Mouse (Mus musculus) heart, adult 2 months (tissue): Measurements from ENCODE around the gene Apex1. TPM values are rescaled to one million over a fixed set of nuclear protein-coding genes. Genes with fewer than 3 reads are reported as not detected.
A peak's percentile ranks its signal among the peaks of the same experiment; 100 is the strongest.
"Not testable (repeated sequence)": the region's sequence is repeated elsewhere in the genome, so short reads cannot be mapped to it uniquely, and the experiment has no call there.

Source experiments
- DNase-seq, 2 experiments: peaks; one replicate each; pipeline ENCODE4 v3.0.0; 2021
- H3K27ac ChIP-seq: fragments of 200-600 bp; 2 replicates; pipeline ENCODE4 v1.8.1; 2022
- H3K27me3 ChIP-seq: fragments of 200-500 bp; 2 replicates; pipeline ENCODE4 v1.6.1; 2012; ENCODE audit warnings: mild to moderate bottlenecking, low read length, inconsistent platforms, mixed read lengths; ENCODE audit not compliant: control insufficient read depth, insufficient read depth
- H3K36me3 ChIP-seq: fragments of 200-500 bp; 2 replicates; pipeline ENCODE4 v1.6.1; 2012; ENCODE audit warnings: low read length, inconsistent platforms; ENCODE audit not compliant: control insufficient read depth, insufficient read depth
- H3K4me1 ChIP-seq: fragments of 200-500 bp; 2 replicates; pipeline ENCODE4 v1.6.1; 2011; ENCODE audit warnings: low read length; ENCODE audit not compliant: control insufficient read depth, insufficient read depth
- H3K4me3 ChIP-seq: fragments of 200-600 bp; 2 replicates; pipeline ENCODE4 v1.8.1; 2022
- H3K79me2 ChIP-seq: fragments of 200-500 bp; replicated peaks from 2 replicates; pipeline ENCODE4 v1.6.1; 2012; ENCODE audit warnings: mild to moderate bottlenecking, inconsistent platforms, low read length, moderate library complexity, mixed read lengths; ENCODE audit not compliant: control insufficient read depth, insufficient read depth
- H3K9ac ChIP-seq: fragments of 200-500 bp; 2 replicates; pipeline ENCODE4 v1.6.1; 2012; ENCODE audit warnings: low read depth, mild to moderate bottlenecking, control low read depth, inconsistent platforms, low read length, mixed read lengths
- CTCF ChIP-seq: fragments of 200-600 bp; IDR thresholded peaks from 2 replicates; pipeline ENCODE4 v1.8.1; 2022; ENCODE audit warnings: antibody characterized with exemption, mild to moderate bottlenecking, moderate library complexity
- EP300 ChIP-seq: fragments of 200-500 bp; IDR thresholded peaks from 2 replicates; pipeline ENCODE4 v1.6.1; 2011; ENCODE audit warnings: low read depth, low read length, control low read depth; ENCODE audit not compliant: insufficient read depth
- POLR2A ChIP-seq: fragments of 200-500 bp; IDR thresholded peaks from 2 replicates; pipeline ENCODE4 v1.6.1; 2011; ENCODE audit warnings: mild to moderate bottlenecking, low read depth, low read length, control low read depth; ENCODE audit not compliant: insufficient read depth
- WGBS: fragments of 180-500 bp; shearing (Covaris S2); methylation state at CpG from one replicate; pipeline ENCODE4 v1.1.7; 2018; 5-methylcytosine and 5-hydroxymethylcytosine counted together
- intact Hi-C: fragments of 180-260 bp; cut with DNase I; formaldehyde crosslinking; loops from one replicate; pipeline ENCODE4 v1.15.1; 2025
- polyA plus RNA-seq: library from polyadenylated mRNA; depleted of rRNA; stranded (reverse); fragments of >200 nt; gene quantifications from 2 replicates; pipeline ENCODE4 v1.2.3, GENCODE M21; 2012
- total RNA-seq, 2 experiments: library from RNA; stranded (reverse); gene quantifications; 2 replicates each; pipeline ENCODE4 v1.2.3; 2021

Apex1 gene
- total and polyA plus RNA-seq, 3 experiments: 18.8 to 27.4 (median 23.2) TPM

DNA sequence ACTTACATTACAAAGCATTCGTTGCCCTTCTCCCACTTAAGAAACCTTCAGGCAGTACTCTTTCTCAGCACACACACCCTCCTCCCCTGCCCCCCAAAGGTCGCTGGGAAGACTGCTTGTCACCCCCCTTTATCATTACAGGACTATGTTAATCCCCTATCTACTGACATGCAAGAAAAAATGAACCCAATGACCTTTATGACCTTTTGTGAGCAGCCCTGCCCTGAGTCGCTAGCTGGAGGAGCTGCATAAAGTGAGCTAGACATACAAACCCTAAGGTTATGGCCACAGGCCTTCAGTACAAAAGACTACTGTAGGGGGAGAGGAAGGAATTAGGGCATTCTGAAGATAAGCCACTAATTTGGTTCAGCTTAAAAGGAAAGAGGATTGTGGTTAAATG, 13.4 kb upstream of the Apex1 start:
- TF ChIP-seq CTCF (no peak), POLR2A (no peak), EP300 (no peak)
- Histone ChIP-seq H3K4me1 (no peaks in the 10 kb centered on the region), H3K36me3 (no peaks in the 10 kb centered on the region; the same call in 1 of the 2 replicates), H3K79me2 (no peaks in the 10 kb centered on the region), H3K4me3 (no peak overlapping the region), H3K9ac (no peak overlapping the region), H3K27me3 (no peaks in the 10 kb centered on the region), H3K27ac (no peak overlapping the region)
- DNase-seq: no peak
- intact Hi-C loops: no loop called here
- 60% methylated on average over 3 of the region's 3 CpGs for WGBS

DNA sequence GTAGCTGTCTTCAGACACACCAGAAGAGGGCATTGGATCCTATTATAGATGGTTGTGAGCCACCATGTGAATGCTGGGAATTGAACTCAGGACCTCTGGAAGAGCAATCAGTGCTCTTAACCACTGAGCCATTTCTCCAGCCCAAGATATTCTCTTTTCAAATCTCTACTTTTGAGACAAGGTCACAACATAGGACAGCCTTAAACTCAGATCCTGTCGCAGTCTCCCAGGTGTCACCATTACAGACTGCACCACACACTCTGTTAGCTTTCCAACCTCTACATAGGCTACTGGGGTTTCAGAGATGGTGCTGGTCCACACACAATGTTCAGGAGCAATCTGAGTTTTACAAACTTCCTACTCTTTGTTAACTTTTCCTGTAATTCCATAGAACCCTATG, 1.3 kb upstream of the Apex1 start:
- Histone ChIP-seq H3K27ac (peak overlapping the region; percentile 95), H3K4me3 (peak overlapping the region; percentile 64)
- H3K79me2 ChIP-seq, H3K9ac ChIP-seq, intact Hi-C loops, DNase-seq, H3K4me1 ChIP-seq, H3K27me3 ChIP-seq, H3K36me3 ChIP-seq: not testable (repeated sequence)
- 53% methylated on average over 1 of the region's 1 CpGs for WGBS

- Histone ChIP-seq H3K9ac (peak overlapping the region; percentile 20), H3K4me1 (peaks cover 3% of the 10 kb centered on the region), H3K4me3 (peak overlapping the region; percentile 64), H3K79me2 (no peaks in the 10 kb centered on the region), H3K27ac (peak overlapping the region; percentile 95), H3K36me3 (peaks cover 2% of the 10 kb centered on the region), H3K27me3 (no peaks in the 10 kb centered on the region)
- TF ChIP-seq POLR2A: peak; percentile 33; the same call in 1 of the 2 replicates
- no peak for TF ChIP-seq CTCF
- no peak for DNase-seq
- WGBS: 2% methylated on average over 38 of the region's 38 CpGs
- intact Hi-C loops: no loop called here
Measured at GRCm38 (mm10) chr14:50925111-50925920, 548 bp downstream of the Apex1 start.

DNA sequence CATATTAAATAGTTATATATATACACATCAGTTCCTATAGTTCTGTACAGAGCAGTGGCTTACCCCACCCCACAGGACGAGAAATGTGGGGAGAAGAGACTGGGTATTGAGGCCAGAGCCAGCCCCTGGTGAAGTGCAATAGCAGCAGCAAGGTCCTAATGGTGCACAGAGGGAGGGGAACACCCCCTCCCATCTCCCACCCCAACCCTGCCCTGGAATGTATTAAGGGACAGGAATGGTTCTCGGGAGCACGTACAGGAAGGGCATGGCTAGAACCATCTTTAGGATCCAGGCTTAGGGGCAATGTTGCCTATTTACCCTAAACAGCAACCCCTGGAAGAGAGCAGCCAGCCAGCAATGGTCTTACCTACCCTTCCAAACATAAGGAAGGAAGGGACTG, 2.6 kb downstream of the Apex1 start:
- Histone ChIP-seq H3K4me3 (no peak overlapping the region), H3K27ac (no peak overlapping the region), H3K4me1 (peaks cover 4% of the 10 kb centered on the region), H3K27me3 (no peaks in the 10 kb centered on the region), H3K9ac (no peak overlapping the region), H3K36me3 (peaks cover 2% of the 10 kb centered on the region), H3K79me2 (no peaks in the 10 kb centered on the region)
- 58% methylated on average over 3 of the region's 3 CpGs for WGBS
- intact Hi-C loops: no loop called here
- DNase-seq: no peak
- no peak for TF ChIP-seq POLR2A
- TF ChIP-seq CTCF: no peak
- TF ChIP-seq EP300: no peak

GRCm38 (mm10) chr14:50929951-50930350, 5.2 kb downstream of the Apex1 start:
- Histone ChIP-seq H3K4me1 (peaks cover 3% of the 10 kb centered on the region), H3K79me2 (no peaks in the 10 kb centered on the region), H3K4me3 (peak overlapping the region; percentile 97), H3K27me3 (no peaks in the 10 kb centered on the region), H3K9ac (peak overlapping the region; percentile 88), H3K27ac (peak overlapping the region; percentile 97), H3K36me3 (peaks cover 2% of the 10 kb centered on the region)
- intact Hi-C loops: loop anchor here (2.0 to 5.0 kb wide), 2 partner anchors 15 to 123 kb away; partner anchors contain the start of genes Ccnb1ip1, Gm49342 and Parp2
- DNase-seq: no peak
- no peak for TF ChIP-seq CTCF
- TF ChIP-seq EP300: no peak
- TF ChIP-seq POLR2A: no peak
- 6% methylated on average over 10 of the region's 10 CpGs for WGBS

DNA sequence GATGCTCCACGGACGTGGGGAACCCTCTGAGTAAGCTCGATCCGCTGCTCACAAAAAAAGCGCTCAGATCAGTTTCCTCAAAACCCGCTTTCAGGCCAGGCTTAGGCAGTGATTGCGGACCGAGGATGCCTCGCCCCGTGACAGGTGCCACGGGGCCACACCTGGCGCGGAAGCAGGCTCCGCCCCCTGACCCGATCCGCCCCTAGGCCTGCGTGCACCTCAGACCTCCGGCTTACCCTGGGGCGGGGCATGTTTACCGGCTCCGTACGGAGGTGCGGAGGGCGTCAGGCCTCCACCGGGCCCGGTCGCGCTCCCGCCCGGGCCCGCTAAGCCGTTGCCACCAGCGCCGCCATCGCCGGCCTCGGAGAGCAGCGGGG, 5.6 kb downstream of the Apex1 start:
- no peaks in the 10 kb centered on the region for H3K79me2 ChIP-seq
- H3K9ac ChIP-seq: peak overlapping the region; percentile 88
- peaks cover 2% of the 10 kb centered on the region for H3K36me3 ChIP-seq
- WGBS: under 1% methylated on average over 38 of the region's 38 CpGs
- peak overlapping the region; percentile 97 for H3K27ac ChIP-seq
- no peak for DNase-seq
- peak overlapping the region; percentile 97 for H3K4me3 ChIP-seq
- H3K4me1 ChIP-seq: peaks cover 3% of the 10 kb centered on the region
- no peaks in the 10 kb centered on the region for H3K27me3 ChIP-seq
- intact Hi-C loops: loop anchor here (2.0 to 5.0 kb wide), 2 partner anchors 14 to 123 kb away; partner anchors contain the start of genes Ccnb1ip1, Gm49342 and Parp2
- TF ChIP-seq POLR2A (no peak), EP300 (no peak)
